ENCODE assay signal across 8 mouse cellular contexts in the genomic region with DNA sequence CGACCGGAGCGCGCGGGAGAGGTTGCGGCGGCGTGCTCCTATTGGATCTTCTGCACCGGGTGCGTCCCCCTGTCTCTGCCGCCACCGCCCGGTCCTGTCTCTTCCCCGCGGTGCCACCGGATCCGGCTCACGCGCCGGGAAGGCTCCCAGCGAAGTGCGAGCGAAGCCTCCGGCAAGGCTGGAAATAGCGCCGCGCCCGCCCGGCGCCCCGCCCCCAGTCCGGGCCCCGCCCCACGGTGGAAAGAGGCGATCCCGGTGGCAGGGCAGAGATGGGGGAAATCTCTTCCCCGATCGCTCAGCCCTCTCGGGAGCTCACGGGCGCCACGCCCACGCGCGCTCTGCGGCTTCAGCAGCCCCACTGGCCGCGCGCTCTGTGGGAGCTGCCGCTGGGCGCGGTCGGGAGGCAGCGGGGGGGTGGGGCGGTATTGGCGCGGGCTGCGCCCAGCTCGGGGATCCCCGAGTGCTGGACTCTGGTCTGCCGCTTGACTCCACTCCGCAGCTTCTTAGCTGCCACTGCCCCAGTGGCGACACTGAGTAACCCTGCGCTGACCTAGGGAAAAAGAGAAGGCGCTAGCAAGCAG. TPM values are rescaled to one million over a fixed set of nuclear protein-coding genes. Genes with fewer than 3 reads are reported as not detected.
A peak's percentile ranks its signal among the peaks of the same experiment; 100 is the strongest.
DNase-seq lines count a peak whose midpoint lies in the region; ATAC-seq and TF ChIP-seq lines count a peak whose summit lies in the region.

A gene (minus strand): TSS at position 181 of the 581 bp plus-strand sequence.

- H3K4me2 ChIP-seq in forebrain, embryonic 11.5 days (ENCODE audit: low read depth, low read length, severe bottlenecking), result peak within 1 kb of the TSS; percentile 92
- peak within 1 kb of the TSS; percentile 98 for H3K4me2 ChIP-seq in heart, embryonic 14.5 days (ENCODE audit: low read length)
- H3K4me2 ChIP-seq in kidney, postnatal 0 days (ENCODE audit: low read length), result peak within 1 kb of the TSS; percentile 67
- H3K4me2 ChIP-seq in limb, embryonic 15.5 days, result peak within 1 kb of the TSS; percentile 92
- H3K4me2 ChIP-seq in midbrain, embryonic 16.5 days (ENCODE audit: low read length), result peak within 1 kb of the TSS; percentile 92
- H3K4me2 ChIP-seq in stomach, postnatal 0 days (replicated peaks; ENCODE audit: low read depth), result peak within 1 kb of the TSS; percentile 75

- DNase-seq in thymus, postnatal 36 days, result peak; percentile 3 to 13
- no peak for DNase-seq in thymus, postnatal 10 days (ENCODE audit: low spot score in 2 of 2)
- peak; percentile 90 for DNase-seq in forebrain, embryonic 11.5 days (ENCODE audit: low spot score)
- peak; percentile 73 for DNase-seq in kidney, postnatal 0 days (ENCODE audit: low spot score)
- DNase-seq in stomach, postnatal 0 days (ENCODE audit: low spot score), result peak; percentile 91

- H3K9me3 ChIP-seq in forebrain, embryonic 11.5 days (ENCODE audit: control insufficient read depth, low read length), result no peaks in the 10 kb centered on the region
- H3K9me3 ChIP-seq in heart, embryonic 14.5 days (ENCODE audit: control insufficient read depth, low read length), result no peaks in the 10 kb centered on the region
- H3K9me3 ChIP-seq in kidney, postnatal 0 days (replicated peaks; ENCODE audit: low read length), result no peaks in the 10 kb centered on the region
- no peaks in the 10 kb centered on the region for H3K9me3 ChIP-seq in limb, embryonic 15.5 days
- H3K9me3 ChIP-seq in midbrain, embryonic 16.5 days (replicated peaks; ENCODE audit: control insufficient read depth, low read length, poor library complexity, severe bottlenecking), result no peaks in the 10 kb centered on the region
- H3K9me3 ChIP-seq in stomach, postnatal 0 days (ENCODE audit: control insufficient read depth, low read length), result no peaks in the 10 kb centered on the region

- TF ChIP-seq EP300 in stomach, postnatal 0 days (optimal IDR thresholded peaks at IDR 0.05), result no peak

- H3K9ac ChIP-seq in forebrain, embryonic 11.5 days (ENCODE audit: low read length), result peak within 1 kb of the TSS; percentile 53
- H3K9ac ChIP-seq in heart, embryonic 14.5 days (ENCODE audit: low read length), result peak within 1 kb of the TSS; percentile 62
- H3K9ac ChIP-seq in kidney, postnatal 0 days (ENCODE audit: low read depth, low read length), result peak within 1 kb of the TSS; percentile 55
- H3K9ac ChIP-seq in limb, embryonic 15.5 days, result 0 out of 2 replicates have a peak within 1 kb of the TSS, but pooled peaks have one; percentile 20
- H3K9ac ChIP-seq in midbrain, embryonic 16.5 days (ENCODE audit: low read depth, low read length), result peak within 1 kb of the TSS; percentile 73
- peak within 1 kb of the TSS; percentile 19; the same call in 1 of the 2 replicates for H3K9ac ChIP-seq in stomach, postnatal 0 days (ENCODE audit: low read length)

- H3K36me3 ChIP-seq in forebrain, embryonic 11.5 days (ENCODE audit: control insufficient read depth, insufficient read depth, low read length), result no peaks in the 10 kb centered on the region
- no peaks in the 10 kb centered on the region for H3K36me3 ChIP-seq in heart, embryonic 14.5 days (ENCODE audit: control insufficient read depth, insufficient read depth, low read length)
- no peaks in the 10 kb centered on the region for H3K36me3 ChIP-seq in kidney, postnatal 0 days (ENCODE audit: insufficient read depth, low read length)
- no peaks in the 10 kb centered on the region for H3K36me3 ChIP-seq in limb, embryonic 15.5 days
- no peaks in the 10 kb centered on the region for H3K36me3 ChIP-seq in midbrain, embryonic 16.5 days (ENCODE audit: control insufficient read depth, insufficient read depth, low read length)
- no peaks in the 10 kb centered on the region for H3K36me3 ChIP-seq in stomach, postnatal 0 days (ENCODE audit: control insufficient read depth, insufficient read depth, low read length)

- peaks cover 42% of the 10 kb centered on the region for H3K27me3 ChIP-seq in forebrain, embryonic 11.5 days (ENCODE audit: control insufficient read depth, insufficient read depth, low read length)
- peaks cover 68% of the 10 kb centered on the region for H3K27me3 ChIP-seq in heart, embryonic 14.5 days (ENCODE audit: control insufficient read depth, insufficient read depth, low read length)
- peaks cover 12% of the 10 kb centered on the region; the same call in 1 of the 2 replicates for H3K27me3 ChIP-seq in kidney, postnatal 0 days (ENCODE audit: insufficient read depth, low read length)
- peaks cover 57% of the 10 kb centered on the region for H3K27me3 ChIP-seq in limb, embryonic 15.5 days
- H3K27me3 ChIP-seq in midbrain, embryonic 16.5 days (ENCODE audit: control insufficient read depth, insufficient read depth, low read depth, low read length), result peaks cover 18% of the 10 kb centered on the region
- peaks cover 6% of the 10 kb centered on the region; the same call in 1 of the 2 replicates for H3K27me3 ChIP-seq in stomach, postnatal 0 days (ENCODE audit: control insufficient read depth, insufficient read depth, low read length)

- H3K27ac ChIP-seq in forebrain, embryonic 11.5 days (ENCODE audit: low read depth, low read length), result no peak within 1 kb of the TSS
- no peak within 1 kb of the TSS for H3K27ac ChIP-seq in heart, embryonic 14.5 days (replicated peaks in 1 of 2; ENCODE audit: control insufficient read depth in 1 of 2, insufficient read depth in 1 of 2, low read depth in 2 of 2, low read length in 2 of 2)
- no peak within 1 kb of the TSS for H3K27ac ChIP-seq in kidney, postnatal 0 days
- H3K27ac ChIP-seq in limb, embryonic 15.5 days, result no peak within 1 kb of the TSS
- peak within 1 kb of the TSS; percentile 64 for H3K27ac ChIP-seq in midbrain, embryonic 16.5 days (ENCODE audit: low read length)
- H3K27ac ChIP-seq in stomach, postnatal 0 days (replicated peaks), result no peak within 1 kb of the TSS

- peak; percentile 84 for ATAC-seq in forebrain, embryonic 11.5 days (replicated peaks; ENCODE audit: low FRiP score)
- ATAC-seq in heart, embryonic 14.5 days (ENCODE audit: insufficient number of reproducible peaks, insufficient read depth, low FRiP score, low read depth), result peak; percentile 74
- ATAC-seq in kidney, postnatal 0 days (replicated peaks; ENCODE audit: low FRiP score, low read depth), result peak; percentile 83
- ATAC-seq in limb, embryonic 15.5 days (ENCODE audit: insufficient number of reproducible peaks, low FRiP score, low TSS enrichment, low read depth), result 0 out of 2 replicates have a peak, but pooled peaks have one; percentile 54
- ATAC-seq in midbrain, embryonic 16.5 days, result peak; percentile 74
- peak; percentile 92 for ATAC-seq in stomach, postnatal 0 days (ENCODE audit: low FRiP score, low TSS enrichment)

- peak; percentile 1; the same call in 1 of the 2 replicates for TF ChIP-seq CTCF in kidney, postnatal 0 days (IDR thresholded peaks at IDR 0.05; ENCODE audit: low read depth)
- 0 out of 2 replicates have a peak, but pooled peaks have one; percentile 16 for TF ChIP-seq CTCF in stomach, postnatal 0 days (IDR thresholded peaks at IDR 0.05; ENCODE audit: low read depth)

- peaks cover 4% of the 10 kb centered on the region; the same call in 1 of the 2 replicates for H3K4me1 ChIP-seq in forebrain, embryonic 11.5 days (replicated peaks; ENCODE audit: control insufficient read depth, insufficient read depth, low read length)
- H3K4me1 ChIP-seq in heart, embryonic 14.5 days (ENCODE audit: control insufficient read depth in 2 of 2, insufficient read depth in 2 of 2, low read length in 2 of 2), result peaks cover 3 to 12% of the 10 kb centered on the region in 2 experiments; a peak in 3 of 4 replicates
- no peaks in the 10 kb centered on the region; the same call in 1 of the 2 replicates for H3K4me1 ChIP-seq in kidney, postnatal 0 days (replicated peaks; ENCODE audit: insufficient read depth, low read length)
- peaks cover 25% of the 10 kb centered on the region for H3K4me1 ChIP-seq in limb, embryonic 15.5 days
- peaks cover 25% of the 10 kb centered on the region for H3K4me1 ChIP-seq in midbrain, embryonic 16.5 days (ENCODE audit: control insufficient read depth, insufficient read depth, low read length)
- no peaks in the 10 kb centered on the region for H3K4me1 ChIP-seq in stomach, postnatal 0 days (replicated peaks; ENCODE audit: control insufficient read depth, insufficient read depth)

- under 1% methylated on average over 65 of the region's 65 CpGs for WGBS in forebrain, embryonic 11.5 days
- WGBS in heart, embryonic 14.5 days, result under 1% methylated on average over 53 of the region's 65 CpGs
- WGBS in kidney, postnatal 0 days, result under 1% methylated on average over 61 of the region's 65 CpGs
- under 1% methylated on average over 65 of the region's 65 CpGs for WGBS in limb, embryonic 15.5 days
- under 1% methylated on average over 60 of the region's 65 CpGs for WGBS in midbrain, embryonic 16.5 days
- under 1% methylated on average over 58 of the region's 65 CpGs for WGBS in stomach, postnatal 0 days

- peak within 1 kb of the TSS; percentile 54 for H3K4me3 ChIP-seq in forebrain, embryonic 11.5 days (ENCODE audit: low read depth, low read length)
- peak within 1 kb of the TSS; percentile 59 to 67 for H3K4me3 ChIP-seq in heart, embryonic 14.5 days (ENCODE audit: control insufficient read depth in 1 of 2, insufficient read depth in 1 of 2, low read depth in 1 of 2, low read length in 2 of 2)
- peak within 1 kb of the TSS; percentile 59 for H3K4me3 ChIP-seq in kidney, postnatal 0 days (replicated peaks; ENCODE audit: low read depth, low read length)
- H3K4me3 ChIP-seq in limb, embryonic 15.5 days, result peak within 1 kb of the TSS; percentile 60
- H3K4me3 ChIP-seq in midbrain, embryonic 16.5 days (ENCODE audit: low read depth, low read length), result peak within 1 kb of the TSS; percentile 66
- H3K4me3 ChIP-seq in stomach, postnatal 0 days (ENCODE audit: low read depth, low read length), result peak within 1 kb of the TSS; percentile 48

RNA-seq across cellular contexts. Expression of the gene that starts here (rescaled TPM):
- 11.4 and 12.0 TPM in 2 replicates for polyA plus RNA-seq in forebrain, embryonic 11.5 days (2014; fragmentation: Nextera tagmentation; extraction: Ambion mirVana)
- polyA plus RNA-seq in heart, embryonic 14.5 days (2014; fragmentation: Nextera tagmentation; extraction: Ambion mirVana), result 0.49 and 0.67 TPM in 2 replicates
- 14.1 and 16.8 TPM in 2 replicates for polyA plus RNA-seq in kidney, postnatal 0 days (2015; fragmentation: Nextera tagmentation; extraction: Ambion mirVana)
- polyA plus RNA-seq in limb, embryonic 15.5 days (2015; fragmentation: Nextera tagmentation; extraction: Ambion mirVana), result 1.2 and 1.3 TPM in 2 replicates
- polyA plus RNA-seq in midbrain, embryonic 16.5 days (2015; fragmentation: Nextera tagmentation; extraction: Ambion mirVana), result 12.7 and 15.3 TPM in 2 replicates
- 1.3 and 1.8 TPM in 2 replicates for polyA plus RNA-seq in stomach, postnatal 0 days (2015; fragmentation: Nextera tagmentation; extraction: Ambion mirVana)

Comparison
In these comparisons a context has a peak if more than half of its experiments do, and no peak if none do; other contexts are left out.
1. DNase-seq: peak in thymus, postnatal 36 days (2 of 2), forebrain, embryonic 11.5 days (single experiment), kidney, postnatal 0 days (single experiment) and stomach, postnatal 0 days (single experiment); none in thymus, postnatal 10 days (0 of 2).
2. Peak in ATAC-seq, H3K4me3 ChIP-seq, H3K9ac ChIP-seq and H3K4me2 ChIP-seq in heart, embryonic 14.5 days; RNA of the gene not detected or under 1 TPM.
3. H3K9ac ChIP-seq: peak in every context shown above with its lines; median percentile 73 in midbrain, embryonic 16.5 days; 62 in heart, embryonic 14.5 days; 55 in kidney, postnatal 0 days; 53 in forebrain, embryonic 11.5 days; 20 in limb, embryonic 15.5 days; 19 in stomach, postnatal 0 days.
4. Peak in every context shown above with its lines, with median percentiles within 50 percentile points of each other: ATAC-seq, H3K4me2 ChIP-seq and H3K4me3 ChIP-seq.